Mouse (Mus musculus) CH12.LX (cell line): ENCODE results near the gene Olfr748. TPM values are rescaled to one million over a fixed set of nuclear protein-coding genes. Genes with fewer than 3 reads are reported as not detected.

Experiments
- DNase-seq: peaks from one replicate; pipeline ENCODE4 v3.0.0-alpha.2; 2013; ENCODE audit errors: extremely low read depth
- H3K27ac ChIP-seq: 2 replicates; pipeline ENCODE4 v1.5.1; 2012; ENCODE audit warnings: low read depth, mild to moderate bottlenecking, control low read depth, moderate library complexity; ENCODE audit not compliant: insufficient read depth
- H3K27me3 ChIP-seq: replicated peaks from 2 replicates; pipeline ENCODE3; 2012; ENCODE audit warnings: inconsistent platforms
- H3K36me3 ChIP-seq, 2 experiments: replicated peaks in 1 of 2; 2 replicates each; pipeline versions ENCODE3 to v1.6.1; 2012; ENCODE audit warnings: inconsistent platforms in 1 of 2, low read length in 1 of 2, mild to moderate bottlenecking in 1 of 2, mixed read lengths in 1 of 2, moderate library complexity in 1 of 2; ENCODE audit not compliant: control insufficient read depth in 1 of 2, insufficient read depth in 1 of 2
- H3K4me1 ChIP-seq, 2 experiments: 2 replicates each; pipeline ENCODE4 v1.6.1; 2012; ENCODE audit warnings: inconsistent platforms in 1 of 2, moderate library complexity in 1 of 2; ENCODE audit not compliant: insufficient read depth in 2 of 2, control insufficient read depth in 1 of 2
- H3K4me2 ChIP-seq: 2 replicates; pipeline ENCODE4 v1.6.1; 2012; ENCODE audit warnings: low read depth, mild to moderate bottlenecking, control low read depth; ENCODE audit not compliant: poor library complexity, insufficient read depth, severe bottlenecking
- H3K4me3 ChIP-seq, 3 experiments: fragments of 150-350 bp in 1 of 3; sonication (generic) in 1 of 3; replicated peaks in 1 of 3; 2 replicates each; pipeline versions ENCODE3 to v1.5.1; 2011 to 2012; ENCODE audit warnings: low read depth in 2 of 3, low read length in 2 of 3, mild to moderate bottlenecking in 2 of 3, moderate library complexity in 2 of 3, control low read depth in 1 of 3, improper control_type of control experiment in 1 of 3, inconsistent platforms in 1 of 3, mixed read lengths in 1 of 3; ENCODE audit not compliant: poor library complexity in 1 of 3
- H3K79me2 ChIP-seq: replicated peaks from 2 replicates; pipeline ENCODE4 v1.6.1; 2012; ENCODE audit warnings: mild to moderate bottlenecking, moderate library complexity; ENCODE audit not compliant: control insufficient read depth, poor library complexity, insufficient read depth, severe bottlenecking; ENCODE audit errors: extremely low read depth
- H3K9ac ChIP-seq: 2 replicates; pipeline ENCODE4 v1.6.1; 2012; ENCODE audit warnings: low read depth, mild to moderate bottlenecking, control low read depth, moderate library complexity; ENCODE audit not compliant: insufficient read depth
- H3K9me3 ChIP-seq: replicated peaks from 2 replicates; pipeline ENCODE3; 2012; ENCODE audit warnings: low read length, inconsistent platforms, mixed read lengths
- EP300 ChIP-seq: IDR thresholded peaks from 2 replicates; pipeline ENCODE4 v1.6.1; 2011; ENCODE audit warnings: low read length, improper control_type of control experiment
- HCFC1 ChIP-seq: IDR thresholded peaks from 2 replicates; pipeline ENCODE4 v1.6.1; 2012; ENCODE audit warnings: low read depth, mild to moderate bottlenecking, inconsistent platforms, low read length, improper control_type of control experiment
- MAFK ChIP-seq: IDR thresholded peaks from 2 replicates; pipeline ENCODE4 v1.6.1; 2011; ENCODE audit warnings: low read length, improper control_type of control experiment; ENCODE audit not compliant: insufficient replicate concordance
- MAX ChIP-seq: IDR thresholded peaks from 2 replicates; pipeline ENCODE4 v1.6.1; 2011; ENCODE audit warnings: low read length, improper control_type of control experiment
- MAZ ChIP-seq: IDR thresholded peaks from 2 replicates; pipeline ENCODE4 v1.6.1; 2012; ENCODE audit warnings: low read depth, mild to moderate bottlenecking, inconsistent platforms, low read length, improper control_type of control experiment, moderate library complexity
- MEF2A ChIP-seq: IDR thresholded peaks from 2 replicates; pipeline ENCODE4 v1.6.1; 2014; ENCODE audit warnings: low read depth, mild to moderate bottlenecking, inconsistent platforms, low read length, improper control_type of control experiment, borderline replicate concordance
- MXI1 ChIP-seq: IDR thresholded peaks from 2 replicates; pipeline ENCODE4 v1.6.1; 2011; ENCODE audit warnings: mild to moderate bottlenecking, low read depth, low read length, improper control_type of control experiment
- MYC ChIP-seq: IDR thresholded peaks from 2 replicates; pipeline ENCODE4 v1.6.1; 2011; ENCODE audit warnings: low read depth, mild to moderate bottlenecking, improper control_type of control experiment, low read length
- NELFE ChIP-seq: IDR thresholded peaks from 2 replicates; pipeline ENCODE4 v1.6.1; 2011; ENCODE audit warnings: low read depth, low read length, improper control_type of control experiment
- NRF1 ChIP-seq: IDR thresholded peaks from 2 replicates; pipeline ENCODE4 v1.6.1; 2014; ENCODE audit warnings: low read depth, mild to moderate bottlenecking, inconsistent platforms, low read length, improper control_type of control experiment, moderate library complexity
- PAX5 ChIP-seq: IDR thresholded peaks from 2 replicates; pipeline ENCODE4 v1.6.1; 2012; ENCODE audit warnings: low read length, inconsistent platforms, mixed read lengths
- POLR2A ChIP-seq: IDR thresholded peaks from 2 replicates; pipeline ENCODE4 v1.6.1; 2011; ENCODE audit warnings: low read depth, mild to moderate bottlenecking, improper control_type of control experiment, low read length
- POLR2AphosphoS2 ChIP-seq: IDR thresholded peaks from 2 replicates; pipeline ENCODE4 v1.6.1; 2011; ENCODE audit warnings: low read depth, low read length, improper control_type of control experiment
- SMC3 ChIP-seq: IDR thresholded peaks from 2 replicates; pipeline ENCODE4 v1.6.1; 2011; ENCODE audit warnings: low read depth, low read length, improper control_type of control experiment
- TCF12 ChIP-seq: IDR thresholded peaks from 2 replicates; pipeline ENCODE4 v1.6.1; 2014; ENCODE audit warnings: low read depth, mild to moderate bottlenecking, inconsistent platforms, low read length, improper control_type of control experiment
- ZC3H11A ChIP-seq: IDR thresholded peaks from 2 replicates; pipeline ENCODE4 v1.6.1; 2012; ENCODE audit warnings: low read depth, mild to moderate bottlenecking, inconsistent platforms, low read length, improper control_type of control experiment
- ZMIZ1 ChIP-seq: IDR thresholded peaks from 2 replicates; pipeline ENCODE4 v1.6.1; 2012; ENCODE audit warnings: low read depth, mild to moderate bottlenecking, inconsistent platforms, low read length, improper control_type of control experiment
- dilution Hi-C: fragments of 300-500 bp; cut with MboI; formaldehyde crosslinking; loops from 2 replicates; pipeline ENCODE4 v1.14.3; 2020; ENCODE audit warnings: low sequenced_read_pairs; ENCODE audit not compliant: extremely low pct_unique_long_range_greater_than_20kb, extremely low pct_ligation_motif_present
- in situ Hi-C: fragments of 300-500 bp; cut with MboI; formaldehyde crosslinking; loops from 3 replicates; pipeline ENCODE4 v1.14.3; 2019; ENCODE audit warnings: low sequenced_read_pairs, low pct_ligation_motif_present, low pct_unique_long_range_greater_than_20kb, mixed read lengths
- polyA plus RNA-seq: library from polyadenylated mRNA; unstranded; fragments of >175 nt; gene quantifications from 2 replicates; pipeline ENCODE4 v1.2.1, GENCODE M21; 2012; ENCODE audit warnings: low read depth; ENCODE audit not compliant: insufficient read length
- total RNA-seq, 2 experiments: library from RNA; depleted of rRNA; stranded (reverse); fragments of 300-350 nt in 1 of 2; fragments of >200 nt in 1 of 2; gene quantifications; 2 replicates each; pipeline ENCODE4 v1.2.3; 2012 to 2014

Gene Olfr748
- total and polyA plus RNA-seq, 3 experiments, result not detected

GRCm38 (mm10) chr14:50744994-50745393 lies 37.8 kb downstream of the Olfr748 start, which contains the start of gene Olfr749:
TSS of gene Olfr749 (minus strand) at chr14:50745094.
- TF ChIP-seq MAZ (no peak), ZMIZ1 (no peak), EP300 (no peak), MYC (no peak), POLR2AphosphoS2 (no peak), MAFK (no peak), MXI1 (no peak), SMC3 (no peak), MEF2A (no peak)
- Histone ChIP-seq H3K4me3 (no peak within 1 kb of the TSS), H3K27me3 (peaks cover 2% of the 10 kb centered on the region), H3K9me3 (no peaks in the 10 kb centered on the region), H3K4me2 (no peak within 1 kb of the TSS), H3K4me1 (no peaks in the 10 kb centered on the region), H3K36me3 (no peaks in the 10 kb centered on the region), H3K27ac (no peak within 1 kb of the TSS), H3K9ac (no peak within 1 kb of the TSS), H3K79me2 (no peaks in the 10 kb centered on the region)
- DNase-seq, result no peak
- in situ Hi-C loops, result no loop called here
- dilution Hi-C loops, result no loop called here

GRCm38 (mm10) chr14:50758416-50759085 lies 51.4 kb downstream of the Olfr748 start:
- H3K27ac ChIP-seq, result no peak overlapping the region
- no peaks in the 10 kb centered on the region for H3K4me1 ChIP-seq
- H3K4me3 ChIP-seq, result no peak overlapping the region
- dilution Hi-C loops, result no loop called here
- H3K27me3 ChIP-seq, result no peaks in the 10 kb centered on the region
- in situ Hi-C loops, result loop anchor here (25.0 kb wide), 1 partner anchor 396 kb away; the partner anchor contains the start of gene Tlr11
- TF ChIP-seq NRF1, result no peak
- no peak for TF ChIP-seq ZC3H11A
- TF ChIP-seq NELFE, result no peak
- TF ChIP-seq PAX5, result no peak
- TF ChIP-seq TCF12, result no peak
- no peak for TF ChIP-seq MAX
- TF ChIP-seq POLR2A, result no peak
- no peak for TF ChIP-seq HCFC1
- H3K36me3 ChIP-seq, result peaks cover 0 to 5% of the 10 kb centered on the region in 2 experiments
- H3K79me2 ChIP-seq, result no peaks in the 10 kb centered on the region
- no peak for DNase-seq
- H3K4me2 ChIP-seq, result no peak overlapping the region
- no peaks in the 10 kb centered on the region for H3K9me3 ChIP-seq
- H3K9ac ChIP-seq, result no peak overlapping the region

Other genes starting within 250 kb of the Olfr748 start
- not detected in 2 replicates for gene Olfr741, start 234.6 kb upstream of the Olfr748 start, total RNA-seq (2012; rRNA removed)
- gene Olfr741, start 234.6 kb upstream of the Olfr748 start, total RNA-seq (2014; rRNA removed), result not detected in 2 replicates
- gene Olfr741, start 234.6 kb upstream of the Olfr748 start, polyA plus RNA-seq, result not detected in 2 replicates
- not detected in 2 replicates for gene Olfr742, start 203.8 kb upstream of the Olfr748 start, total RNA-seq (2012; rRNA removed)
- not detected in 2 replicates for gene Olfr742, start 203.8 kb upstream of the Olfr748 start, total RNA-seq (2014; rRNA removed)
- not detected in 2 replicates for gene Olfr742, start 203.8 kb upstream of the Olfr748 start, polyA plus RNA-seq
- gene Olfr743, start 185.5 kb upstream of the Olfr748 start, total RNA-seq (2012; rRNA removed), result not detected in 2 replicates
- gene Olfr743, start 185.5 kb upstream of the Olfr748 start, total RNA-seq (2014; rRNA removed), result not detected in 2 replicates
- gene Olfr743, start 185.5 kb upstream of the Olfr748 start, polyA plus RNA-seq, result not detected in 2 replicates
- not detected in 2 replicates for gene Olfr744, start 92.5 kb upstream of the Olfr748 start, total RNA-seq (2012; rRNA removed)
- gene Olfr744, start 92.5 kb upstream of the Olfr748 start, total RNA-seq (2014; rRNA removed), result not detected in 2 replicates
- gene Olfr744, start 92.5 kb upstream of the Olfr748 start, polyA plus RNA-seq, result not detected in 2 replicates
- not detected in 2 replicates for gene Olfr745, start 68.0 kb upstream of the Olfr748 start, total RNA-seq (2012; rRNA removed)
- gene Olfr745, start 68.0 kb upstream of the Olfr748 start, total RNA-seq (2014; rRNA removed), result not detected in 2 replicates
- not detected in 2 replicates for gene Olfr745, start 68.0 kb upstream of the Olfr748 start, polyA plus RNA-seq
- gene Olfr746, start 60.3 kb upstream of the Olfr748 start, total RNA-seq (2012; rRNA removed), result not detected in 2 replicates
- gene Olfr746, start 60.3 kb upstream of the Olfr748 start, total RNA-seq (2014; rRNA removed), result not detected in 2 replicates
- not detected in 2 replicates for gene Olfr746, start 60.3 kb upstream of the Olfr748 start, polyA plus RNA-seq
- gene Olfr747, start 14.2 kb upstream of the Olfr748 start, total RNA-seq (2012; rRNA removed), result not detected in 2 replicates
- not detected in 2 replicates for gene Olfr747, start 14.2 kb upstream of the Olfr748 start, total RNA-seq (2014; rRNA removed)
- gene Olfr747, start 14.2 kb upstream of the Olfr748 start, polyA plus RNA-seq, result not detected in 2 replicates
- not detected in 2 replicates for gene Olfr749, start 37.7 kb downstream of the Olfr748 start, total RNA-seq (2012; rRNA removed)
- not detected in 2 replicates for gene Olfr749, start 37.7 kb downstream of the Olfr748 start, total RNA-seq (2014; rRNA removed)
- gene Olfr749, start 37.7 kb downstream of the Olfr748 start, polyA plus RNA-seq, result not detected in 2 replicates
- 53.4 and 57.8 TPM in 2 replicates for gene Ttc5, start 78.1 kb downstream of the Olfr748 start, total RNA-seq (2012; rRNA removed)
- 65.0 and 72.1 TPM in 2 replicates for gene Ttc5, start 78.1 kb downstream of the Olfr748 start, total RNA-seq (2014; rRNA removed)
- gene Ttc5, start 78.1 kb downstream of the Olfr748 start, polyA plus RNA-seq, result 44.3 and 44.5 TPM in 2 replicates
- 2.7 and 4.2 TPM in 2 replicates for gene Ccnb1ip1, start 100.4 kb downstream of the Olfr748 start, total RNA-seq (2012; rRNA removed)
- not detected in 2 replicates for gene Ccnb1ip1, start 100.4 kb downstream of the Olfr748 start, total RNA-seq (2014; rRNA removed)
- not detected in 2 replicates for gene Ccnb1ip1, start 100.4 kb downstream of the Olfr748 start, polyA plus RNA-seq
- 55.9 and 64.6 TPM in 2 replicates for gene Parp2, start 100.5 kb downstream of the Olfr748 start, total RNA-seq (2012; rRNA removed)
- 95.9 and 117 TPM in 2 replicates for gene Parp2, start 100.5 kb downstream of the Olfr748 start, total RNA-seq (2014; rRNA removed)
- gene Parp2, start 100.5 kb downstream of the Olfr748 start, polyA plus RNA-seq, result 82.3 and 90.9 TPM in 2 replicates
- gene Tep1, start 163.2 kb downstream of the Olfr748 start, total RNA-seq (2012; rRNA removed), result 12.2 and 14.7 TPM in 2 replicates
- gene Tep1, start 163.2 kb downstream of the Olfr748 start, total RNA-seq (2014; rRNA removed), result 3.5 and 4.1 TPM in 2 replicates
- gene Tep1, start 163.2 kb downstream of the Olfr748 start, polyA plus RNA-seq, result 12.9 and 14.0 TPM in 2 replicates
- not detected in 2 replicates for gene Klhl33, start 190.1 kb downstream of the Olfr748 start, total RNA-seq (2012; rRNA removed)
- not detected in 2 replicates for gene Klhl33, start 190.1 kb downstream of the Olfr748 start, total RNA-seq (2014; rRNA removed)
- not detected in 2 replicates for gene Klhl33, start 190.1 kb downstream of the Olfr748 start, polyA plus RNA-seq
- 39.1 and 41.7 TPM in 2 replicates for gene Osgep, start 217.5 kb downstream of the Olfr748 start, total RNA-seq (2012; rRNA removed)
- gene Osgep, start 217.5 kb downstream of the Olfr748 start, total RNA-seq (2014; rRNA removed), result 88.7 and 90.4 TPM in 2 replicates
- 48.4 and 57.6 TPM in 2 replicates for gene Osgep, start 217.5 kb downstream of the Olfr748 start, polyA plus RNA-seq
- gene Apex1, start 217.6 kb downstream of the Olfr748 start, total RNA-seq (2012; rRNA removed), result 178 and 250 TPM in 2 replicates
- gene Apex1, start 217.6 kb downstream of the Olfr748 start, total RNA-seq (2014; rRNA removed), result 417 and 427 TPM in 2 replicates
- gene Apex1, start 217.6 kb downstream of the Olfr748 start, polyA plus RNA-seq, result 353 and 354 TPM in 2 replicates
- 18.1 and 21.2 TPM in 2 replicates for gene Pip4p1, start 223.5 kb downstream of the Olfr748 start, total RNA-seq (2012; rRNA removed)
- 28.1 and 29.2 TPM in 2 replicates for gene Pip4p1, start 223.5 kb downstream of the Olfr748 start, total RNA-seq (2014; rRNA removed)
- gene Pip4p1, start 223.5 kb downstream of the Olfr748 start, polyA plus RNA-seq, result 31.1 and 35.5 TPM in 2 replicates
- 99.3 and 113 TPM in 2 replicates for gene Pnp, start 223.7 kb downstream of the Olfr748 start, total RNA-seq (2012; rRNA removed)
- 118 and 128 TPM in 2 replicates for gene Pnp, start 223.7 kb downstream of the Olfr748 start, total RNA-seq (2014; rRNA removed)
- 65.9 and 80.0 TPM in 2 replicates for gene Pnp, start 223.7 kb downstream of the Olfr748 start, polyA plus RNA-seq
- gene Gm49342, start 237.1 kb downstream of the Olfr748 start, total RNA-seq (2012; rRNA removed), result not detected in 2 replicates
- 108 and 120 TPM in 2 replicates for gene Gm49342, start 237.1 kb downstream of the Olfr748 start, total RNA-seq (2014; rRNA removed)
- gene Gm49342, start 237.1 kb downstream of the Olfr748 start, polyA plus RNA-seq, result 50.6 and 100 TPM in 2 replicates
- gene Pnp2, start 248.6 kb downstream of the Olfr748 start, total RNA-seq (2012; rRNA removed), result 0.21 TPM in 2 replicates
- gene Pnp2, start 248.6 kb downstream of the Olfr748 start, total RNA-seq (2014; rRNA removed), result 0.43 TPM in 1 of 2 replicates, not detected in the other
- 0.91 TPM in 1 of 2 replicates, not detected in the other for gene Pnp2, start 248.6 kb downstream of the Olfr748 start, polyA plus RNA-seq